Mouse (Mus musculus): ENCODE measurements around the gene Per1. TPM values are rescaled to one million over a fixed set of nuclear protein-coding genes. Genes with fewer than 3 reads are reported as not detected.

The Per1 gene
- polyA plus RNA-seq, 1 experiment from 2014 or later, result 6.4 TPM

DNA sequence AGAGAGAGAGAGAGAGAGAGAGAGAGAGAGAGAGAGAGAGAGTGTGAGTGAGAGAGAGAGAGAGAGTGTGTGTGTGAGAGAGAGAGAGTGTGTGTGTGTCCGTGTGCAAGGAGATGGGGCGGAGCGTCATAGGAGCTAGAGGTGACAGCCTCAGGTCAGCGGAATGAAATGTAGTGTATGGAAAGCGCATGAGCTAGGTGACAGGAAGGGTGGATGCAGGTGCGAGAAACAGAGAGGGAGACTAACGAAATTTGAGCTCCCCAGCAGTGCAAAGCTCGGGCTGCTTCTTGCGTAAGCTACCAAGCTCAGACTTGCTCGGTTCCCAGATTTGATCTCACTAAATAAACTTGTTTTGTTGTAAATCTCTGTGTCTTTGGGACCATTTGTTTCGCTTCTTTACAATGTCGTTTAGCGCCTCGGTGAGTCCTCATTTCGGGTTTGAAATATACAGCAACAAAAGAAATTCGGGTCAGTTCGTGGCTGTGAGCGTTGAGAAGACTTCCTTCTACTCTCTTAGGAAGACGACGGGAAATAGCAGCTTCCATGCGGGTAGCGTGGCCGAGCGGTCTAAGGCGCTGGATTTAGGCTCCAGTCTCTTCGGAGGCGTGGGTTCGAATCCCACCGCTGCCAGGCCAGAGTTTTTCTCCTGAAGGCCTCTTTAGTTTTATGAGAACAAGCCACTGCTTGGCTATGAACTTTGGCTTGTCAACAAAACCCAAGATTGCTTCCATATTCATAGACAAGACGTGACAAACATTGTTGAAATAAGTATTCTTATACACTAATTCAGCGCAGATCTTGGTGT, 28.9 kb downstream of the Per1 start:
- H3K27ac ChIP-seq, result peak overlapping the region; percentile 65
- WGBS, result under 1% methylated on average over 31 of the region's 31 CpGs

DNA sequence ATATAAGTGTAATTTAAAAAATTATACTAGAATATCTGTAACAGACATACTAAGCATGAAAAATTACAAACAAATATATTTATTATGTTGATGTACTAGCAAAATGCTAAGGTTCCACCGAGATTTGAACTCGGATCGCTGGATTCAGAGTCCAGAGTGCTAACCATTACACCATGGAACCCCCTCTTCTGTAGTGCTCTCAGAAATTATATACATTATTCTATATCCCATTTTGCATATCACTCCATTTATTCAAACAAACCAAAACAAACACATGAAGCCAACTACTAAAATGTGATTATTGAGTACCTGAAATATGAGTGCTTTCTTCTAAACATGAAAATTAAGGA, 29.5 kb downstream of the Per1 start:
- ATAC-seq, result peak; percentile 61
- no peak overlapping the region for H3K9ac ChIP-seq
- peaks cover 41% of the 10 kb centered on the region for H3K4me1 ChIP-seq
- no peaks in the 10 kb centered on the region for H3K36me3 ChIP-seq (ENCODE audit: poor library complexity, severe bottlenecking)
- no peaks in the 10 kb centered on the region for H3K9me3 ChIP-seq (replicated peaks)
- peaks cover 24% of the 10 kb centered on the region for H3K27me3 ChIP-seq
- 0% methylated on average over 3 of the region's 3 CpGs for WGBS
- no peak overlapping the region for H3K27ac ChIP-seq
- H3K4me3 ChIP-seq, result peak overlapping the region; percentile 75; the same call in 1 of the 2 replicates
- H3K4me2 ChIP-seq, result peak overlapping the region; percentile 71; the same call in 1 of the 2 replicates

More for the DNA sequence above, 28.9 kb downstream of the Per1 start:
- Histone ChIP-seq H3K4me2 (peak overlapping the region; percentile 71), H3K36me3 (ENCODE audit: poor library complexity, severe bottlenecking) (no peaks in the 10 kb centered on the region), H3K4me1 (peaks cover 47% of the 10 kb centered on the region), H3K9ac (peak overlapping the region; percentile 66), H3K27me3 (peaks cover 24% of the 10 kb centered on the region), H3K4me3 (peak overlapping the region; percentile 75), H3K9me3 (replicated peaks) (no peaks in the 10 kb centered on the region)
- peak; percentile 73 for ATAC-seq

DNA sequence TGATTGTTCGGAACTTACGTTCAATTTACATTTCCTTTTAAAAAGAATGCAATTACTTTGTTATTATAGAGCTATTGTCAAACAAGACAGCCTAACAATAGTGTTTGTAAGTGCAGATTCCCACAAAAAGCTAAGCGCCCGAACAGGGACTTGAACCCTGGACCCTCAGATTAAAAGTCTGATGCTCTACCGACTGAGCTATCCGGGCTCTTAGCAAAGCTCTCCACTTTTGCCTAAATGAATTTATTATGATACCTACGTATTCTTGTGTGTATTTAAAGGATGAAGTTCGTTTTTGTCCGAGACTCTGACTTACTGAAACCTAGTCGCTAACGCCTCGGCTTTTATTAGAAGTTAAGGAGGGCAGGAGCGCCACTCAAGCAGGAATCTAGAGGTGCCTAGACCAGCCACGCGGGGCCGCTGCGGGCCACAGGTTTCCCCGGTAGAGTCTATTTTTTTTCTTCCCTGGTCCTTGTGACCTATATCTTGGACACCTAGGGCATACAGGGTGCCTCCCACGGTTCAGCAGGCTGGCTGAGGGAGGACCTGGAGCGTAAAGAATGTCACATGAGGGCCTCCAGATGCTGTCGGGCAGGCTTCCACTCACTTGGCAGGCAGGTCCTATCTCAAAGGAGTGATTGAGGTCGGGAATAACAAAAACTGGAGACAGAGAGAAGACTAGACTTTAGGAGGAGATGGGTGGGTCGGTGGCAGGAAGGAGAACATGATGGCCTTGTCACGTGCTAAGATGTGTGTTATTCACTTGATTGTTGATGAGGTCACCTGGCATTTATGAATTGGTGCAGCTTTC, 30.2 kb downstream of the Per1 start:
- Histone ChIP-seq H3K9me3 (replicated peaks) (no peaks in the 10 kb centered on the region), H3K27me3 (peaks cover 25% of the 10 kb centered on the region), H3K9ac (peak overlapping the region; percentile 65), H3K4me3 (peak overlapping the region; percentile 65), H3K36me3 (ENCODE audit: poor library complexity, severe bottlenecking) (no peaks in the 10 kb centered on the region), H3K4me1 (peaks cover 33% of the 10 kb centered on the region), H3K4me2 (peak overlapping the region; percentile 74), H3K27ac (no peak overlapping the region)
- under 1% methylated on average over 24 of the region's 24 CpGs for WGBS
- peak; percentile 44 for ATAC-seq

DNA sequence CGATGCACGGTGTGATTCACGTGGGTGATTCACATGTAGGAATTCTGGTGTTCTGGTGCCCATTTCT, 30.7 kb downstream of the Per1 start, which contains the start of gene Aloxe3:
Aloxe3 (plus strand) TSS at position 45 of the 67 bp plus-strand sequence.
- Histone ChIP-seq H3K36me3 (ENCODE audit: poor library complexity, severe bottlenecking) (no peaks in the 10 kb centered on the region), H3K4me2 (peak within 1 kb of the TSS; percentile 74), H3K27ac (no peak within 1 kb of the TSS), H3K9ac (peak within 1 kb of the TSS; percentile 65), H3K9me3 (replicated peaks) (no peaks in the 10 kb centered on the region), H3K4me1 (peaks cover 30% of the 10 kb centered on the region), H3K4me3 (peak within 1 kb of the TSS; percentile 65), H3K27me3 (peaks cover 20% of the 10 kb centered on the region)
- 3% methylated on average over 3 of the region's 3 CpGs for WGBS
- ATAC-seq, result no peak

DNA sequence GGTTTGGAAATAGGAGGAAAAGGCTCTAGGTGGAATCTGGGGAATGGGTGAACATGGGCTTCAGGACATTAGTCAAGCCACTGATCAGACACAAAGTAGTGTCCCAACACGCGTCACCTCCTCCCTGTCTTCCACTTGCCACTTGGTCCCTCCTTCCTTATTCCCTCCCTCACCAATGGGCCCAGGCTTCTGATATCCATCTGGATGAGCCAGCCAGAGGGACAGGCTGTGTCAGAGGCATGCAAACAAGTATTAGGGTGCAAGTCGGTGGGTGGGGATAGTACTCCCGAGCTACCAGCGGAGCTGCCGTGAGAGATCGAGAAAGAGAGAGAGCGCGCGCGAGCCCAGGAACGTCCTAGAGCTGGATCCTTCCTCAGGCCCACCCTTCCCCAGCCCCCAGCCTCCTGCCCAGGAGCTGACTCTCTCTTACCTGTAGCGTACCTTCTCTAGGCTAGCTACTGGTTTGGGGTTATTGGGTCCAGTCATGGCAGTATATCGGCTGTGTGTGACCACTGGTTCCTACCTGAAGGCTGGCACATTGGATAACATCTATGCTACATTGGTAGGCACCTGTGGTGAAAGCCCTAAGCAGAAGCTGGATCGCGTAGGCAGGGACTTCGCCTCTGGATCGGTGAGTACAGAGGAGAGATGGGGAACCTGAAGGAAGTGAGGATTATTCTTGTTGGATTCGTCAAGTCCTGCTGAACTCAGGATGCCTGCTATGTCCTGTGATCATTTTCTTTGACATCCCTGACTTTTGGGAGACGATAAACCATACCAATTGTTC, 31.1 kb downstream of the Per1 start:
- no peak for ATAC-seq
- Histone ChIP-seq H3K4me2 (peak overlapping the region; percentile 74), H3K4me1 (peaks cover 25% of the 10 kb centered on the region), H3K4me3 (peak overlapping the region; percentile 65), H3K27ac (no peak overlapping the region), H3K27me3 (peaks cover 16% of the 10 kb centered on the region), H3K9ac (peak overlapping the region; percentile 65), H3K36me3 (ENCODE audit: poor library complexity, severe bottlenecking) (no peaks in the 10 kb centered on the region), H3K9me3 (replicated peaks) (no peaks in the 10 kb centered on the region)
- WGBS, result 8% methylated on average over 20 of the region's 20 CpGs

DNA sequence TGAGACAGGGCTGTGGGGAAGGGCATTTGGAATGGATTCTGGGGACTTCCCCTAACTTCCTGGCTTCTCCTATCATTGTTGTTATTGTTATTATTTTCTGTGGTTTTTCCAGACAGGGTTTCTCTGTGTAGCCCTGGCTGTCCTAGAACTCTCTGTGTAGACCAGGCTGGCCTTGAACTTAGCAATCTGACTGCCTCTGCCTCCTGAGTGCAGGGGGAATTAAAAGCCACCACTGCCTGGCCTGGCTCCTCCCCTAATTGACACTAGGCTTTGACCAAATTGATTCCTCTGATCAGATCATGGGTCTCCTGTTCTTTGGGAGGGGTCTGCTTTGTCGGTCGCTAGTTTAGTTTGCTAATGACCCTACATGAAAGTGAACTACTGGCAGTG, 31.7 kb downstream of the Per1 start:
- H3K4me1 ChIP-seq, result peaks cover 19% of the 10 kb centered on the region
- peak overlapping the region; percentile 74 for H3K4me2 ChIP-seq
- H3K27me3 ChIP-seq, result peaks cover 16% of the 10 kb centered on the region
- H3K4me3 ChIP-seq, result peak overlapping the region; percentile 65
- H3K27ac ChIP-seq, result no peak overlapping the region
- H3K36me3 ChIP-seq (ENCODE audit: poor library complexity, severe bottlenecking), result no peaks in the 10 kb centered on the region
- H3K9me3 ChIP-seq (replicated peaks), result no peaks in the 10 kb centered on the region
- H3K9ac ChIP-seq, result 0 out of 2 replicates have a peak overlapping the region, but pooled peaks have one; percentile 65
- WGBS, result 53% methylated on average over 2 of the region's 2 CpGs
- no peak for ATAC-seq

DNA sequence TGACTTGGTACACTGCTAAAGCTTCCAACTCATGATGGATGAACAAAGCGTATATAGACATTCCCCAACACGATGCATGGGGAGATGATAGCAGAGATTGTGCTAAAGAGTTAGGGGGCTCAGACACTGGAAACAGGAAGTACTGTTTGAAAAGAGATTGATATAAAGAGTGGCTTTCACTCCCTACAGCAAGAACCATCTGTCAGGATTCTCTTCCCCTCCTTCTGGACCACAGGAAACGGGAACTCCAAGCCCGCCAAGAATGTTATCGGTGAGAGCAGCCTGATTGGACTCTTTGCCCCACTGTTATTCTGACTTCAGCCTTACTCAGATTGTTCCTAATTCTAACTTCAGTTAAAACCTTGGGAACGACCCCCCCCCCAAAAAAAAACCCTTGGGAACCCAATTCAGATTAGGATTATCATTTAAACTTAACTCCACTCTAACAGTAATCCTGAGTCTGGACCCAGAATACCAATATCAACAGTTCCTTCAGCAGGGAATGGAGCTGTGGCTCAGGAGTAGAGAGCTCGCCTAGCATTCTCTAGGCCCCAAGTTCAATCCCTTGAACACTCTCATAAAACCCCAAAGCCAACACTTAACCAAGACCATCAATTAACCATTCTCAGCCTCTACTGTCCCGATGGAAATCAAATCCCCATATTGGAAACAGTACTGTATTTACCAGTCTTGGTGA, 33.6 kb downstream of the Per1 start:
- 78% methylated on average over 8 of the region's 8 CpGs for WGBS
- no peak for ATAC-seq
- H3K9ac ChIP-seq, result no peak overlapping the region

DNA sequence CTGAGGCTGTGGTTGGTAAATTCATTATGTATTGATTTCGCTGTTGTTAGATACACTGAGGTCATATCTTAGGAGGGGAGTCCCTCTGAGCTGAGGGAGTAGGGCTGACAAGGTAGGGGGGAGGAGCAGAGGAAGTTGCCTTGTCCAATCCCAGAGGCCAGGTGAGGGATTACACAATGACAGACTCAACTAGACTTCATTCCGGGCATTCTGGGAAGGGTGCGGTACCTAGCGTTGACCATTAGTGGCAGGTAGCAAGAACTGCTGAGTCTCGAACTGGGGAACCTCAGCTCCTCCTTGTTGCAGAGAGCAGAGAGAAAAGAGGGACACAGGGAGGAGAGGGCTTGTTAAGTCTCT, 38.5 kb downstream of the Per1 start:
- ATAC-seq, result no peak
- Histone ChIP-seq H3K9ac (peak overlapping the region; percentile 61), H3K27ac (no peak overlapping the region), H3K4me2 (peak overlapping the region; percentile 73), H3K9me3 (replicated peaks) (no peaks in the 10 kb centered on the region), H3K27me3 (peaks cover 3% of the 10 kb centered on the region), H3K4me3 (peak overlapping the region; percentile 47), H3K36me3 (ENCODE audit: poor library complexity, severe bottlenecking) (no peaks in the 10 kb centered on the region), H3K4me1 (peaks cover 14% of the 10 kb centered on the region; the same call in 1 of the 2 replicates)
- 23% methylated on average over 5 of the region's 5 CpGs for WGBS

More for the DNA sequence above, 33.6 kb downstream of the Per1 start:
- H3K4me3 ChIP-seq, result no peak overlapping the region
- H3K4me1 ChIP-seq, result peaks cover 14% of the 10 kb centered on the region
- H3K27me3 ChIP-seq, result peaks cover 16% of the 10 kb centered on the region
- no peak overlapping the region for H3K27ac ChIP-seq
- H3K4me2 ChIP-seq, result no peak overlapping the region
- no peaks in the 10 kb centered on the region for H3K36me3 ChIP-seq (ENCODE audit: poor library complexity, severe bottlenecking)
- H3K9me3 ChIP-seq (replicated peaks), result no peaks in the 10 kb centered on the region

DNA sequence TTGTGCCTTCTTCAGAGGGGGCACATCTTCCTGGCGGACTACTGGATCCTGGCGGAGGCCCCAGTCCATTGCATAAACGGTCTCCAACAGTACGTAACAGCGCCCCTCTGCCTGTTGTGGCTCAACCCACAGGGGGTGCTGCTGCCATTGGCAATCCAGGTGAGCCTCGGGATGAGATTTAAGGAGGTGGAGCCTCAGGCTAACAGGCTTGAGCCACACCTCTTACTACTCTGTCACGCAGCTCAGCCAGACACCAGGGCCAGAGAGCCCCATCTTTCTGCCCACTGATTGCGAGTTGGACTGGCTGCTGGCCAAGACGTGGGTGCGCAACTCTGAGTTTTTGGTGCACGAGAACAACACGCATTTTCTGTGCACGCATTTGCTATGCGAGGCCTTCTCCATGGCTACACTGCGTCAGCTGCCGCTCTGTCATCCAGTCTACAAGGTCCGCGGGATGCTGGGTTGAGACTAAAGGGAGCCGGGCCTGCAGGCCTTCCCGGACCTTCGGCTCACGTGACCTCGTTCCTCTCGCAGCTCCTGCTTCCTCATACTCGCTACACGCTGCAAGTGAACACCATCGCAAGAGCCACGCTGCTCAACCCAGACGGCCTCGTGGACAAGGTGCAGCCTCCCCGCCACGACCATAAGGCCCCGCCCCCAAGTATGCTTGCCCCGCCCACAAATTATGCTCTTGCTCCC, 39.1 kb downstream of the Per1 start:
- H3K27ac ChIP-seq, result no peak overlapping the region
- no peaks in the 10 kb centered on the region for H3K9me3 ChIP-seq (replicated peaks)
- no peaks in the 10 kb centered on the region for H3K36me3 ChIP-seq (ENCODE audit: poor library complexity, severe bottlenecking)
- peaks cover 3% of the 10 kb centered on the region for H3K27me3 ChIP-seq
- peaks cover 14% of the 10 kb centered on the region; the same call in 1 of the 2 replicates for H3K4me1 ChIP-seq
- peak overlapping the region; percentile 47 for H3K4me3 ChIP-seq
- 2% methylated on average over 34 of the region's 34 CpGs for WGBS
- peak overlapping the region; percentile 73 for H3K4me2 ChIP-seq
- peak overlapping the region; percentile 61 for H3K9ac ChIP-seq
- ATAC-seq, result peak; percentile 71

DNA sequence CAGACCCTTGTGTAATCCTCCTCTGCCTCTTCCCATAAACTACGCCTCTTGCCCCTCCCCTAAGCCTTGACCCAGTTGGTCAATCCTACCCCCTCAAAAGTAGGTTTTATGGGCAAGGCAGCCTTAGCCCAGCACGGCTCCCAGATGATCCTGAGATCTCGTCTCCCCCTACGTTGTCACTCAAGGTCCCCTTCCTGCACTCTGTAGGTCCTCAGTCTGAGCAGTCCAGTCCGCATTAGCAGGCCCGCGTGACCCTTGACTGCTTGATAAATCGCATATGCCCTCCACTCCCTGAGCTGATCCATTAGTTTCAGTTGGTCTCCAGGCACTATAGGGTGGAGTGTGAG, 39.6 kb downstream of the Per1 start:
- peak overlapping the region; percentile 73 for H3K4me2 ChIP-seq

DNA sequence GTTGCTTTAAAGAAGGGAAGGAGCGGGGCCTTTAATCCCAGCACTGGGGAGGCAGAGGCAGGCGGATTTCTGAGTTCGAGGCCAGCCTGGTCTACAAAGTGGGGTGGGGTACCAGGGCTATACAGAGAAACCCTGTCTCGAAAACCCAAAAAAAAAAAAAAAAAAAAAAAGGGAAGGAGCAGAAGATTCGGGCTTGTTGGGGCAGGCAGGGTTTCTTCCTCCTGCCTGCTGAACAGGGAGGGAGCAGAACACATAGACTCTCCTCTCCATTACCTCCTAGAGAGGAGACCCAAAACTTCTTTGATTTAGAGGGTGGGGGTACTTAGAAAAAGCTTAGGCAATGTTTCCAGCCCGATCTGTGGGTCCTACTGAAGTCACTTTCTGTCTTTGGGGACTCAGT, 40.3 kb downstream of the Per1 start:
- Histone ChIP-seq H3K27ac (no peak overlapping the region), H3K4me2 (no peak overlapping the region), H3K4me3 (no peak overlapping the region), H3K4me1 (peaks cover 14% of the 10 kb centered on the region; the same call in 1 of the 2 replicates), H3K9me3 (replicated peaks) (no peaks in the 10 kb centered on the region), H3K27me3 (no peaks in the 10 kb centered on the region; the same call in 1 of the 2 replicates), H3K36me3 (ENCODE audit: poor library complexity, severe bottlenecking) (no peaks in the 10 kb centered on the region), H3K9ac (no peak overlapping the region)
- 88% methylated on average over 6 of the region's 6 CpGs for WGBS
- ATAC-seq, result no peak

More for the DNA sequence above, 39.6 kb downstream of the Per1 start:
- peak overlapping the region; percentile 47 for H3K4me3 ChIP-seq
- H3K27me3 ChIP-seq, result peaks cover 3% of the 10 kb centered on the region
- no peak overlapping the region for H3K27ac ChIP-seq
- WGBS, result 18% methylated on average over 8 of the region's 8 CpGs
- no peaks in the 10 kb centered on the region for H3K9me3 ChIP-seq (replicated peaks)
- peak; percentile 48; the same call in 1 of the 2 replicates for ATAC-seq
- H3K4me1 ChIP-seq, result peaks cover 14% of the 10 kb centered on the region; the same call in 1 of the 2 replicates
- no peaks in the 10 kb centered on the region for H3K36me3 ChIP-seq (ENCODE audit: poor library complexity, severe bottlenecking)
- peak overlapping the region; percentile 61 for H3K9ac ChIP-seq
